Mouse (Mus musculus) lung, embryonic 15.5 days (tissue): Measurements from ENCODE around the gene Ss18l2. TPM values are rescaled to one million over a fixed set of nuclear protein-coding genes. Genes with fewer than 3 reads are reported as not detected.
A peak's percentile ranks its signal among the peaks of the same experiment; 100 is the strongest.

Experiments used
- ATAC-seq: fragments of 200-750 bp; cut with Nextera tagmentation; 2 replicates; pipeline ENCODE4 v1.8.0; 2017; ENCODE audit warnings: moderate number of reproducible peaks, borderline replicate concordance; ENCODE audit not compliant: low FRiP score, low TSS enrichment; ENCODE audit errors: extremely low read depth
- H3K27ac ChIP-seq: fragments of 300-500 bp; sonication (generic); 2 replicates; pipeline ENCODE4 v1.5.1; 2015; ENCODE audit warnings: moderate library complexity, mild to moderate bottlenecking, inconsistent platforms
- H3K27me3 ChIP-seq: fragments of 300-500 bp; sonication (generic); 2 replicates; pipeline ENCODE4 v1.6.1; 2015; ENCODE audit warnings: inconsistent platforms
- H3K36me3 ChIP-seq: fragments of 300-500 bp; sonication (generic); 2 replicates; pipeline ENCODE4 v1.6.1; 2015; ENCODE audit warnings: inconsistent platforms
- H3K4me1 ChIP-seq: fragments of 300-500 bp; sonication (generic); 2 replicates; pipeline ENCODE4 v1.6.1; 2015; ENCODE audit warnings: inconsistent platforms
- H3K4me2 ChIP-seq: fragments of 300-500 bp; sonication (generic); 2 replicates; pipeline ENCODE4 v1.6.1; 2015; ENCODE audit warnings: inconsistent platforms, mild to moderate bottlenecking, moderate library complexity
- H3K4me3 ChIP-seq: fragments of 300-500 bp; sonication (generic); 2 replicates; pipeline ENCODE4 v1.5.1; 2015; ENCODE audit warnings: mild to moderate bottlenecking, inconsistent platforms
- H3K9ac ChIP-seq: fragments of 300-500 bp; sonication (generic); 2 replicates; pipeline ENCODE4 v1.6.1; 2015; ENCODE audit warnings: inconsistent platforms
- H3K9me3 ChIP-seq: fragments of 300-500 bp; sonication (generic); 2 replicates; pipeline ENCODE4 v1.6.1; 2016; ENCODE audit warnings: inconsistent platforms
- WGBS: fragments of 180-500 bp; shearing (Covaris S2); methylation state at CpG from one replicate; pipeline ENCODE4 v1.1.7; 2015; 5-methylcytosine and 5-hydroxymethylcytosine counted together
- polyA plus RNA-seq: library from polyadenylated mRNA; unstranded; fragments of >200 nt; fragmentation: Nextera tagmentation; extraction: Ambion mirVana; gene quantifications from 2 replicates; pipeline ENCODE4 v1.2.1, GENCODE M21; 2015

Gene Ss18l2
- polyA plus RNA-seq, 1 experiment from 2014 or later = 96.0 TPM

DNA sequence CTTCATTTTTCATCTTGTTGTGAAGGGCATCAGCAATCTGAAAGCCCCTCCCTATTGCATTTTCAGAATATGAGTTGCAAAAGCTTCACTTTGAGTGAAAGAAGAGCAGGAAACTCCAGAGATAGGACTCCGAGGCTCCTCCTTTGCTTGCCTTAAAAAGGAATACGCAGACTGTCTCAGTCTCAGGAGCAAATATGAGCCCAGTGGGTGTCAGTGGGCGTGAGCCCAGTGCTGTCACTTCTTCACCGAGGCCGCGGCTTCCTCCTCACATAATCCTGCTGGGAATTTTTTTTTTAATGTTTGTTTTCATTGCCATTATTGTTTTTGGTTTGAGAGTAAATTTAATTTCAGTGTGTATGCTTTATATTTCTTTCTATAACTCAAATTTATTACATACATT is 30.4 kb downstream of the Ss18l2 start:
- H3K4me1 ChIP-seq = no peaks in the 10 kb centered on the region
- H3K27me3 ChIP-seq = no peaks in the 10 kb centered on the region
- no peaks in the 10 kb centered on the region for H3K9me3 ChIP-seq
- 83% methylated on average over 6 of the region's 6 CpGs for WGBS
- H3K36me3 ChIP-seq = peaks cover 60% of the 10 kb centered on the region
- no peak overlapping the region for H3K9ac ChIP-seq
- ATAC-seq = no peak
- H3K4me2 ChIP-seq = no peak overlapping the region
- H3K27ac ChIP-seq = no peak overlapping the region
- no peak overlapping the region for H3K4me3 ChIP-seq

DNA sequence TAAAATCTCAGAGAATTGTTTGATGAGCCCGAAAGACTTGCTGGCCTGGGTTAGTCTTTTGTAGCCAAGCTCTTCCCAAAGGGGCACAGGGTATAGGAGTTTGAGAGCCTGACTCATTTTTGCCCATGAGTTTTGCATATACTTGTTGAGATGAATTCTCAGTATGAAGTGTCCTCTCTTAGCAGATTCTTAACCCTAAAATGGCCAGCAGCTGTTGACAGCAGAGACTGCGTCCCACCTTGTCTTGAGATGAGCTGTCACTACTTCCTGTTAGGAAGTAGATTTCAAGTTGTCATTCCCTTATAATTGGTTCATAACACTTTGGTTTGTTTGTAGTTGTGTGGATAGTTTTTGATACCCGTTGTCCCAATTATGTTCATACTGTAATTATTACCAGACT is 31.0 kb downstream of the Ss18l2 start:
- Histone ChIP-seq H3K27me3 (no peaks in the 10 kb centered on the region), H3K9ac (no peak overlapping the region), H3K4me1 (no peaks in the 10 kb centered on the region), H3K36me3 (peaks cover 59% of the 10 kb centered on the region), H3K27ac (no peak overlapping the region), H3K4me3 (no peak overlapping the region), H3K4me2 (no peak overlapping the region), H3K9me3 (no peaks in the 10 kb centered on the region)
- 88% methylated on average over 3 of the region's 3 CpGs for WGBS
- ATAC-seq = no peak

DNA sequence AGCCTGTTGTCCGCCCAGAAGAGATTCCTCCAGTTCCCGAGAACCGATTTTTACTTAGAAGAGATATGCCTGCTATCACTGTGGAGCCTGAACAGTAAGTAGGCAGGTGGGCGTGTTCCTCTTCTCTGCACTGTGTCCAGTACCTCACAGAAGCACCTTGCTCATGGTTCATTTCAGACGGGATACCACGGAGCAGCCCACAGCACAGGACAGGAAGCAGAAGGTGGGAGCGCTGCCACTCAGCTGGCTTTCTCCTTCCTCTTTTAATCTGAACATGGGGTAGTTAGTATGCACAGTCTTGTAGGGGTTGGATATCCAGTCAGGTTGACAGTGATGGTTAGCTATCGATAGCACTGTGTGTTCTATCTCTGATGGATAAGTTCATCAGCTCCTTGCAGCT is 33.9 kb downstream of the Ss18l2 start:
- no peak overlapping the region for H3K4me2 ChIP-seq
- no peak overlapping the region for H3K4me3 ChIP-seq
- no peak overlapping the region for H3K9ac ChIP-seq
- no peak overlapping the region for H3K27ac ChIP-seq
- WGBS = 84% methylated on average over 8 of the region's 8 CpGs
- ATAC-seq = no peak
- H3K36me3 ChIP-seq = peaks cover 84% of the 10 kb centered on the region
- no peaks in the 10 kb centered on the region for H3K9me3 ChIP-seq
- H3K27me3 ChIP-seq = no peaks in the 10 kb centered on the region
- no peaks in the 10 kb centered on the region for H3K4me1 ChIP-seq

DNA sequence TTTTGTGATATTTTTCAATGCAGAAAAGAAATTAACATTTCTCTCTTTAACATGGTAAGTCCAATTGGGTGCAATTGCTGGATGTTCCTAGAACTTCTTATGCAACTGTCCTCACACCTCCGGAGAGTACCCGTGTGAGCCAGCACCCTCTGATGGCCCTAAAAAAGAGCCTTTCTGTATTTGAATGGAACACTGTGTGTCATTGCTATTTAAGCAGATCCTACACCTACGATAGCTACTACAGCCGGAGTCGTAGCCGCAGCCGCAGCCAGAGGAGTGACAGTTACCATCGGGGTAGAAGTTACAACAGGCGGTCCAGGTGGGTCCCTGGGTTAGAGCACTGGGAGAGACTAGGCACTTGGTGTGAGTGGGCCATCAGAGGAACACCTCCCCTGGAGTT is 42.6 kb downstream of the Ss18l2 start:
- Histone ChIP-seq H3K27ac (no peak overlapping the region), H3K9me3 (no peaks in the 10 kb centered on the region), H3K4me3 (no peak overlapping the region), H3K27me3 (no peaks in the 10 kb centered on the region), H3K9ac (no peak overlapping the region), H3K4me2 (no peak overlapping the region), H3K36me3 (peaks cover 83% of the 10 kb centered on the region), H3K4me1 (no peaks in the 10 kb centered on the region)
- 94% methylated on average over 9 of the region's 9 CpGs for WGBS
- no peak for ATAC-seq

DNA sequence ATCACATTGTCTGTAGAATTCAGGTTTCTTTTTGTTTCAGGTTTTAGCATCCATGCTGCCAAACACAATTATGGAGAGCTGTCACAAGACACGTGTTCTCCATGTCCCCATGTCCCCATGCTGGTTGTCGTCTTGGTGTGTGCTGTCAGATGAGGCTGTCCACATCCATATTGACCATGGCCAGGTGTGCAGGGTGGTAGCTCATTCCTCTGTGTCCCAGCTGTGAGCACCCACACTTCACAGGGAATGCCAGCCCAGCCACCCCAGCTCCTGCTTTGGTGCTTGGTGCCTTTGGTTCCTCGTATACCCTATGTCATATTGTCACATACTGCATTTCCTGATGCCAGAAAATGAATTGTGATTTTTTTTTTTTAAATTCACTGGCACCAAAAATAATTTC is 44.5 kb downstream of the Ss18l2 start:
- 88% methylated on average over 3 of the region's 3 CpGs for WGBS
- H3K9me3 ChIP-seq = no peaks in the 10 kb centered on the region
- no peak overlapping the region for H3K4me3 ChIP-seq
- H3K4me2 ChIP-seq = no peak overlapping the region
- no peak overlapping the region for H3K9ac ChIP-seq
- no peaks in the 10 kb centered on the region for H3K27me3 ChIP-seq
- ATAC-seq = no peak
- peaks cover 15% of the 10 kb centered on the region for H3K4me1 ChIP-seq
- H3K27ac ChIP-seq = no peak overlapping the region
- H3K36me3 ChIP-seq = peaks cover 64% of the 10 kb centered on the region

DNA sequence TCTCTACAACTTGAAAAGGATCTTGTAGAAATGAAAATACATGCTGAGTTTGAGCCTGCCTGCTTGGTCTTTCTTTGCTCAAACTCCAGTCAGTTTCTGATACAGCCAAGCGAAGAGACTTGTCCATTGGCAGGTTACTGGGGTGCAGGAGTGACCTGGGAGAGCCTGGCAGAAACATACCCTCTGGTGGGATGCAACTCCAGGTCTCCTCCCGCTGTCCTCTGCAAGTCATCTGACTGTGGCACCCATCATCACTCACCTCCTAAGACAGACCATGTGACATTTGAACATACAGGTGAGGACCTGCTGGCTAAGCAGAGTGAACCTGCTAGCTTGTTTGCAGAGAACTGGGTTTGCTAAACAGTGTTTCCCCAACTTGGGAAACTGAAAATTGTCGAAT is 46.7 kb downstream of the Ss18l2 start:
- WGBS = 78% methylated on average over 3 of the region's 3 CpGs
- Histone ChIP-seq H3K4me1 (peaks cover 29% of the 10 kb centered on the region), H3K9ac (no peak overlapping the region), H3K4me2 (no peak overlapping the region), H3K27me3 (no peaks in the 10 kb centered on the region), H3K4me3 (no peak overlapping the region), H3K36me3 (peaks cover 43% of the 10 kb centered on the region), H3K27ac (no peak overlapping the region), H3K9me3 (no peaks in the 10 kb centered on the region)
- ATAC-seq = no peak

DNA sequence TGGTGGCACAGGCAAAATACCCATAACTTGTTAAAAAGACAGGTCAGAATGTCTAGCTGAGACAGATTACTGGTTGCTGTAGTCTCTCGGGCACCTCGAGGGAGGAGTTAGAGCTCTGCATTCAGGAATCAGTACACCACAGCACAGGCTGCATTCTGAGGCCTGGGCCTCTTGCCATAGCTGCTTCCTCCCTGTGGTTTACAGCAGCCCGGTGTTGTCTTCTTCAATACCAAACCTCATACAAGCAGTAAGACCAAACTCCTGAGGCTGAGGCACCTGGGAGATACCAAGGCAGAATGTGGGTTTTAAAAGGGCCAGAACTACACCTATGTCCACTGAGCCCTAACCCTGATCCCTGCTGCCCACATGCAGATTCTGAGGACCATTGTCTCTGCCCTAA is 47.3 kb downstream of the Ss18l2 start:
- Histone ChIP-seq H3K4me3 (no peak overlapping the region), H3K9me3 (no peaks in the 10 kb centered on the region), H3K36me3 (peaks cover 39% of the 10 kb centered on the region), H3K27ac (peak overlapping the region; percentile 5; the same call in 1 of the 2 replicates), H3K27me3 (no peaks in the 10 kb centered on the region), H3K9ac (no peak overlapping the region), H3K4me1 (peaks cover 32% of the 10 kb centered on the region), H3K4me2 (no peak overlapping the region)
- no peak for ATAC-seq
- WGBS = 52% methylated on average over 3 of the region's 3 CpGs

DNA sequence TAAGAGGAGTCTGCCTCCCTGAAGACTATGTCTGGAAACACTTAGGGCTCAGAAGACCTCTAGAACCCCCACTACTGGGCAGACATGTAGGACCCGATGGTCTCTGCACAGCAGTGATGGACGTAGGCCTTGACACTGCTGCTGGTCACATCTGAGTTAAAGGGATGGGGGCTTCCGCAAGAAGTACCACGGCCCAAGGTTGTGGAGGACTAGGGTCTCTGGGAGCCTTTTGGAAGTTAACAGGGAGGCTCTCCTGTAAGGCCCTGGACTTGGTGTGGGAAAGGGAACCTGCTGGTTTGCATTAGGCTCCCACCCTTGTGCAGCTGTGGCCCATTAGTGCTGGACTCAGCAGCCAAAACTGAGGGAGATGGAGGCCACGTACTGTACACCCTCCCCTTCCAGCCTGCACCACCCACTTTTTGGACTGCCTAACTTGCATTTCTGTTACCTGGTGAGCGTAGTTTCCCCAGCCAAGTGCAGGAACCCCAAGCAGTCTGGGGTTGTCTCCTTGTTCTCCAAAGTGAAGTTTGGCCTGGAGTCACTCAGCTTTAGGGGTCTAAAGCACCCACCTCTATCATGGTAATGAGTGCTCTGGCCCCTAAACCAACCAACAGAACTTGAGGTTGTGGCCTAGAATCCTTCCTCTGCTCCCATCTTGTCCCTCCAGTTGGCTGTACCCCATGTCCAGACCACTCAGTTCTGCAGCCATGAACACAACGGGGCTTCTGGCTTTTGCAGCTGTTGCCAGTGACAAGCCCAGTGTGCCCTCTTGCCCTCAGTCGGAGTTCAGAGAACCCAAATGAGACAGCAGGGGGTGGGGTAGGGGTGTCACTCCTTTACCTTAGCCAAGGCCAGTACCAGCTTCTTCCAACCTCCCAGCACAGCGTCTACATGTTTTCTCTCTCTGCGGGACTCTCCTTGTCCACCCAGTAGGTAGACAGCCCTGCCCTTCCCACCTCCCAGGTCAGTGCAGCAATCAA is 48.0 kb downstream of the Ss18l2 start:
- peak overlapping the region; percentile 94; the same call in 1 of the 2 replicates for H3K9ac ChIP-seq
- peak overlapping the region; percentile 5; the same call in 1 of the 2 replicates for H3K27ac ChIP-seq
- peaks cover 32% of the 10 kb centered on the region for H3K4me1 ChIP-seq
- H3K9me3 ChIP-seq = no peaks in the 10 kb centered on the region
- no peaks in the 10 kb centered on the region for H3K27me3 ChIP-seq
- 52% methylated on average over 10 of the region's 10 CpGs for WGBS
- H3K36me3 ChIP-seq = peaks cover 41% of the 10 kb centered on the region
- peak overlapping the region; percentile 96 for H3K4me2 ChIP-seq
- no peak for ATAC-seq
- H3K4me3 ChIP-seq = peak overlapping the region; percentile 72

DNA sequence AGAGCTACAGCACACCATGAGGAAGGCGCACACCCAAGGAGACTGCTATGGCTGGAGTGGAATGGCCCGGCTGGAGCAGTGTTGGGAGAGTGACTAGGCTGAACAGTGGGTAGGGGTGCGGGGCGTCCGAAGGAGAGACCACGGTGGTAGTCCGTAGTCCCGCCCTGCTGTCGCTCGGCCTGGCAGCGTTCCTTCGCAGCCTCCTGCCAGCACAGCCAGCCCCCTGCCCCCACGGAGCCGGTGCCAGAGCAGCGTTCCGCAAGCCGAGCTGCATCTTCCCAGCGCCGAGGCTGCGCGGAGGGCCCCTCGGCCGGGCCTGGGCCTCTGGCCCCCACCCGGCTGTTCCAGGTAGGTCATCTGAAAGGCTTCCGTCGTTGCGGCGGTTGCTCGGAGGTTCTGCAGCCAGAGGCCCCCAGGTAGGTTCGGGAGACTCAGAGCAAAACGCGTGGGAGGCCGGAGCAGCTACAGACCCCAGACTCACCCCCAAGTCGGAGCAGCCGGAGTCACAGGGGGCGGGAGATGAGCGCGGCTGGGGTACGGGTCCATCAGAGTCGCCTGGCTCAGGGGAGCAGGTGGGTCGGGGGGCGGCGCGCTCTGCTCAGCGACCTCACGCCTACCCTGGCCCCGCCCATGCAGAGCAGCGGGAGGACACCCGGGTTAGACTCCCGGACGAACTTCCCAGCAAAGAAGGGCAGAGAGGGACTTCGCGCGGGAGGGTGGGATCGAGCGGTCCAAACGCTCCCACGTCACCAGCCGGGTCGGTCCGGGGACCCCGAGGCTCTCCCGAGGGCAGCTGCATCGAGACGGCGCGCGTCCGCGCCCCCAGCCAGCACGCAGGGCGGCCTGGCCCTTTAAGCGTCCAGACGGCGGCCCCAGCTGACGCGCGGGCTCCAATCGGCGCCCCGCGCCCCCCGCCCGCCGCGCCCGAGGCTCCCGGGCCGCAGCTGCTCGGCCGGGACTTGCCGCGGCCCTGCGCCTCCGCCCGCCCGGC is 49.3 kb downstream of the Ss18l2 start, which contains the start of gene Zfp651:
Zfp651 (plus strand) TSS at position 240 of the 991 bp plus-strand sequence.
- peak within 1 kb of the TSS; percentile 96 for H3K4me2 ChIP-seq
- H3K9ac ChIP-seq = peak within 1 kb of the TSS; percentile 94
- peak within 1 kb of the TSS; percentile 94 for H3K27ac ChIP-seq
- ATAC-seq = peak; percentile 74
- H3K36me3 ChIP-seq = peaks cover 42% of the 10 kb centered on the region
- WGBS = under 1% methylated on average over 89 of the region's 97 CpGs
- H3K9me3 ChIP-seq = no peaks in the 10 kb centered on the region
- peak within 1 kb of the TSS; percentile 72 for H3K4me3 ChIP-seq
- no peaks in the 10 kb centered on the region for H3K27me3 ChIP-seq
- peaks cover 38% of the 10 kb centered on the region for H3K4me1 ChIP-seq

DNA sequence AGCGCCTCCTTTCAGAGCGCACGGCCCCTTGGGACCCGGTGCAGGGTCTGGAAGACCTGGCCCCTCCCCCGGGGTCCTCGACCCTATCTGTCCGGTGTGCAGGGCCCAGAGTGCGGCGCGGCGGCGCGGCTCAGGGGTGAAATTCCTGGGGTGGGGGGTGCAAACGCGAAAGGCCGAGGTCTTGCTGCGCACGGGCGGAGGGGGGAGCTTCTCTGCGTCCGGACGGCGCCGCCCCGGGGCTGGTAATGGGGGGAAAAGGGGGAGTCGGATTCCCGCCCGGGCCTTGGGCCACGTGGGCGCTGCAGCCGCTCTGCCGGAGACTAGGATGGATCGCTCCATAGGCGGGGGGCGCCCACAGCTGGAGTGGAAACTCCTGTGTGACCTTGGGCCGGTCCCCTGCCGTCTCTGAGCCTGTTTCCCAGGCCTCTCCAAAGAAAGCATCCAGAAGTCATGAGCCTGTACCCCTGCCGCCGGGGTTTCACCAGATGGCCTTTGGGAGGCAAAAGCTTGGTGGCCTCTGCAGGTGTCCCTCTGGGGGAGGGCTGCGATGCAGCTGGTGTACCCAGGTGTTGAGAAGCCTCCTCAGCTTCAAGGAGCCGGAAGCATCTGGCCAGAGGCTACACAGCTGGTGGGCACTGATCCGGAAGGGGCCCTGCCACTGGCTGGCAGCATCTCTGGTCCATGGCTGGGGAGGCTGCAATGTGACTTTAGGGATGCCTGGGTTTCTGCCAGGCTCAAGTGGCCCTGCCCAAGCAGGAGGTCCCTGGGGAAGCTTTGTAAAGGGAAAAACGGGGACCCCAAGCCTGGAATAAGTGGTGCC is 50.4 kb downstream of the Ss18l2 start:
- Histone ChIP-seq H3K27ac (peak overlapping the region; percentile 94), H3K9ac (peak overlapping the region; percentile 94), H3K36me3 (peaks cover 40% of the 10 kb centered on the region), H3K4me3 (peak overlapping the region; percentile 72), H3K4me1 (peaks cover 46% of the 10 kb centered on the region), H3K4me2 (peak overlapping the region; percentile 96), H3K9me3 (no peaks in the 10 kb centered on the region), H3K27me3 (no peaks in the 10 kb centered on the region)
- WGBS = 2% methylated on average over 43 of the region's 43 CpGs
- peak; percentile 68 for ATAC-seq
